Mouse (Mus musculus) thymus, postnatal 36 days (tissue): ENCODE results near the gene Acta2.

Experiments used
- DNase-seq, 2 experiments: peaks; one replicate each; pipeline ENCODE4 v3.0.0; 2022; ENCODE audit warnings: mixed read lengths in 2 of 2

Gene Acta2

DNA sequence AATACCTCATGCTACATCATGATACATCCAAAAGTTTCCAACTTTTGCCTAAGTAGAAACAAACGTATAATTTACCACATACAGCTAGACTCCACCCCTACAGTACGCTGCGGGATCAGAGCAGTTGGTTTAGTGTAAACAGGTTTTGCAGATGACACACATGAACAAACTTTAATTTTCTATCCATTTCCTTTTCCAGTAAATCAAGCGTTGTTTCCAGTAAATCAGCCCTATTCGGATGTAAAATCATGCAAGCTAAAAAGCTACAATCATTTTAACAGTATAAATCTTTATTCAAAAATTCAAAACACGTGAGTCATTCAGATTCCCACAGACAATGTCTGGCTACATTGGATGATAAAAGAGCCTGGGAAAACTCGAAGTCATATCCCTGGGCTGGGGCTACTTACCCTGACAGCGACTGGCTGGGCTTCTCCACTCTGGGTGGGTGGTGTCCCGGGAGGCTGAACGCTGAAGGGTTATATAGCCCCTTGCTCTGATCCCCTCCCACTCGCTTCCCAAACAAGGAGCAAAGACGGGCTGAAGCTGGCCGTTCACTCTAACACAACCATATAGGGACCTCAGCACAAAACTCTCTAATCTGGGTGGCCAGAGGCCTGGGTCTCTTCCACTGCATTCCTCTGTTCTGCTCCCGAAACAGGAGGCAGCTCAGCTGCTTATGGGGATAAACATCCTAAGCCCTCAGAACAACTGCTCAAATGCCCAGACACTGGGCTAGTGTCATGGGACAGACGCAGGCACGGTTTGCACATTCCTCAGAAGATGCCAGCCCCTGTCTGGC lies at the start of gene Acta2:
Gene Acta2 (minus strand): TSS at position 711 of the 802 bp plus-strand sequence.
- DNase-seq = no peak

- no peak for DNase-seq
Measured at GRCm38 (mm10) chr19:34304917-34305316, 49.5 kb upstream of the Acta2 start.

DNA sequence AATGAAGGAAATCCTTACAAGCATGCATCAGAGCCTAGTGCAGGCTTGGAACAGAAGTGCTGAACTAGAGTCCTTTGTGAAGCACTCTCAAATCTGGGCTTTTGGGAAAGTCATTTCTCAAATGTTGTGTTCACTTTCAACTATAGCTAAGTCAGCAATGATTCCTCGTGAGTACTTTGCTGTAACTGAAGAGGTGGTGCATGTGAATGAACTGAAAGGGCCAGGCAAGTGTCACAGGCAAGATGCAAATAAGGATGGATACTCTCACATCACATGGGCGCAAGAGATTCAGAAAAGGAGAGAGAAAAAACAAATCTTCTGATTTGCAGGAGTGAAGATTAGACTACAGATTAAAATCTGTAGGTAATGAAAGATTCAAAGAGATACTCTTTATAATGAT lies 45.0 kb upstream of the Acta2 start:
- no peak for DNase-seq

- DNase-seq = peak in 1 of 2 experiments; percentile 41
Measured at GRCm38 (mm10) chr19:34299229-34299628, 43.8 kb upstream of the Acta2 start.

- DNase-seq = no peak
Measured at GRCm38 (mm10) chr19:34298531-34298930, 43.1 kb upstream of the Acta2 start.

DNA sequence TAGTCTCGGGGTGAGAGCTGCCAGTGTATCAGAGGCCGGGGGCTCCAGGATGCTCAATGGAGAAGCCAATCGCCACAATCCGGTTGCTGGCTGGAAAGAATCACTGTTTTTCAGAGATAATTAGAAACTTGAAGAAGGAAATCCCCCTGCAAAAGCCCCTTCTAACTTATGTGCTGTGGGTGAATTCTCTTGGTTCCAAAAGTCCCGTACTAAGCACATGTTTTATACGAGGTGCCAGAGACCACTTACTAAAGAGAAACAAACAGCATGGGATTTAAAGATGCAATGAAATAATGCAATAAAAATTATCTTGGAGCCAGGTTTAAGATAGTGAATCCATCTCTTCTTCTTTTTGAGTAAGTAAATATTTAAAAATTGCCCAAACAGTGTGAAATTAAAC lies 40.1 kb upstream of the Acta2 start:
- no peak for DNase-seq

DNA sequence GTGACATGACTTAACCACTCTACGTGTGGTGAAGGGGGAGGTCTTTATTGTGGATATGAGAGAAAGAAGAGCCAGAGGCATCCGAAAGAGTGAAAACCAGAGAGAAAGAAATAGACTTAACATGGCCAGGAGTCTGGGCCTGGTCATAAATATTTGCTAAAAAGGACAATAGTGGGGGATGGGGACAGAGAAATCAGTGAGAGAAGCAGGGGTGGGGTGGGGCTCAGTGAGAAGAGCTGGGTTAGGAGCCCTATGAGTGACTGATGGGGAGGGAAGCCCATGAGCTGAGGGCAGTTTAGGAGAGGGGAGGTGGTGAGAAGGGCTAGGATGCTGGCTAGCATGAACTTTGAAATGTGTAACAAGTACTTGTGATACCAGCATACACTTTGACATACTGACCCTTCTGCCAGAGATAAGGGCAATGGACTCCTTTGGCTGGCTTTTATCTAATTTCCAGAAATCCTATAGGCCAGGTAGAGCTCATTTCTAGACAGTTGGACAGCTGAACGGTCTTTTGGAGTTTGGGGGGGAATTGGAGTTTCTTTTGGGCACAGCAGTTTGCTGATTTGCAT lies 38.1 kb upstream of the Acta2 start:
- DNase-seq = no peak

DNA sequence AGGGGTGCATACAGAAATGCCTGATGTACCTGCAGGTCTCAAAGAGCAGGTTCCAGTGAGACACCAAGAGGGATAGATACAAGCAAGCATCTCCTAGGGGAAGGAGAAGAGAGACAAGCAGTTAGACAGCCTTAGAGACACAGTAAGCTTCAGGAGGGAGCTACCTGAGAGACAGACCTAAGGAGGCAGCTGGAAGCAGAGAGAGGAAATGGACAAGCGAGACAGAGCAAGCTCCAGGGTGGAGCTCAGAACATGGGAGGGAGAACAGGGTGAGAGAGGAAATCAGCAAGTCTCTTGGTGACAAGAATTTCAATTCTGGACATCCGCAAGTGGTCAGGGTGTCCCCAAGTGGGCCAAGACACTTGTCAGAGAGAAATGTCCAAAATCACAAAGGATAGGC lies 37.3 kb upstream of the Acta2 start:
- DNase-seq = no peak

- no peak for DNase-seq
Measured at GRCm38 (mm10) chr19:34291956-34292355, 36.6 kb upstream of the Acta2 start.

- DNase-seq = no peak
Measured at GRCm38 (mm10) chr19:34291379-34291778, 36.0 kb upstream of the Acta2 start.

GRCm38 (mm10) chr19:34290872-34291341 lies 35.5 kb upstream of the Acta2 start:
- peak in 1 of 2 experiments; percentile 30 for DNase-seq

DNA sequence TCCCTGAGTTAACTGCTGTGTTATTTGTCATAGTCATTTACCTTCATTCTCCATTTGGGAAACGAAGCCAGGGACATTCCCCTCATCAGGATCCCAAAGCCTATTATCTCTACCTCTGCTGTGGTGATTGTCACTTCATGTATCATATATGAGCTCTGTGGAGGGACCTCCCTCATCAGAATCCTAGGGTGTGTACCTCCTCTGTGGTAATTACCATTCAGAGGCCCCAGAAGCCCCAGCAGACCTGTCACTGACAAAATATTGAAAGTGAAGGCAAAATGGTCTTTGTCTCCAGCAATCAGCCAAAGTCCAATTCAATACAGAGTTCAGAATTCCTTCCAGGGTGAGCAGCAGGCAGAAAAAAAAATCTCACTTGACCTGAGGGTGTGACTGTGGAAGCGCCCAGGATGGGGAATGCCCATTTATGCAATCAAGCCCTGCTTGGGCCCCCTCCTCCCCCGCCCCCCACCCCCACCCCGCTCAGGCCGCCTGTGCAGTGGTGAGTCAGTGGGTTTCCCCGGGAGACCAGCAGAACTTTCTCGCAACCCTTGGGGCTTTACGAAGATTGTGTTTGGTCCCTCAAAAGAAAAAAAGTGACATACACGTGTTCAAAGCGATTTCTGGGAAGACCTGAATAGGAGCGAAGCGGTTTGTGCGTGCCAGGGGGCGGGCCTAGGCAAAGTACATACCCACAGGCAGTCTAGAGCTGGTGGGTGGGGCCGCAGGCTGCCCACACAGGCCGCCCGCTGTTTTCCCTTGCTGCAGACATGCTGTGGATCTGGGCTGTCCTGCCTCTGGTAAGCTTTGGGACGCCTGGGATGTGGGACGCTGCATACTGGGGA lies 34.8 kb upstream of the Acta2 start, which contains the start of gene Fas:
Gene Fas (plus strand): TSS at position 719 of the 842 bp plus-strand sequence.
- peak; percentile 85 to 91 for DNase-seq

DNA sequence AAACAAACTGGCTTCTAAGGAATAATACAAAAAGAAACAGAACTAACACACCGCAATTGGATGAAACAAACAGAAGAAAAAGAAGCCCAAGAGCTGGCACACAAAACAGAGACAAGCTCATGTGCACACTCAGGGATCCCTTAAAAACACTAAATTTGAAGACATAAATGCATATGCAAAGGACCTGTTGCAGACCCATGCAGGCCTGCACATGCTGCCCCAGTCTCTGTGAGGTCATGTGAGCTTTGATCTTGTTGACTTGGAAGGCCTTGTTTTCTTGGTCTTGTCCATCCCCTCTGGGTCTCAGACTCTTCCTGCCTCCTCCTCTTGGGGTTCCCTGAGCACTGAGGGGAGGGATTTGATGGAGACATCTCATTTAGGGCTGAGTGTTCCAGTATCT lies 33.3 kb upstream of the Acta2 start:
- no peak for DNase-seq

DNA sequence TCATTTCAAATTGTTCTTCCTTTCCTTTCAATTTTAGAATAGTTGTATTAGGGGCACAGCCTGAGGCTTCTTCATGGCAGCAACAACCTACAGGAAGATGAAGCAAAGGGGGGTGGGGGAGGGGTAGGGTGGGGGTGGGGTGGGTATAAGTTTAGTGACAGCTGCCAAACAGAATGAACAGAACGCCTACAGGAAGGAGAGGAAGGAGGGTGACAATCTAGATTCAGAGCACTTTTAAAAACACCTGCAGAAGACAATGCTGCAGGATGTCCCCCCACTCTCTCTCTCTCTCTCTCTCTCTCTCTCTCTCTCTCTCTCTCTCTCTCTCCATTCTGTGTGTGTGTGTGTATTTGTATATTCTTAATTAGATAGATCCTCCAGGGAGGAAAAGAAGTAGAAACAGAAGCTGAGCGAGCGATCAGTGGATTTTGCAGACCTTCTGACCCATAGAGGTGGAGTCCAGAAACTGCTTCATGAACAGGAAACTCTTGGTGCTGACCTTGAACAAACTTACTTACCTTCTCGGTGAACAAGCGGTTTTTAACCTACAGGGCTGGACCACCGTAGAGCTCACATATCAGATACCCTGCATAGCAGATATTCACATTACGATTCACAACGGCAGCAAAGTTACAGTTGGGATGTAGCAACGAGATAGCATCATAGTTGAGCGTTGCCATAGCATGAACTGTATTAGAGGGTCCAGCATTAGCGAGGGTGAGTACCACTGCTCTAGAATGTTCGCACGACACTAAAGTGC lies 32.4 kb upstream of the Acta2 start:
- peak in 1 of 2 experiments; percentile 30 for DNase-seq

DNA sequence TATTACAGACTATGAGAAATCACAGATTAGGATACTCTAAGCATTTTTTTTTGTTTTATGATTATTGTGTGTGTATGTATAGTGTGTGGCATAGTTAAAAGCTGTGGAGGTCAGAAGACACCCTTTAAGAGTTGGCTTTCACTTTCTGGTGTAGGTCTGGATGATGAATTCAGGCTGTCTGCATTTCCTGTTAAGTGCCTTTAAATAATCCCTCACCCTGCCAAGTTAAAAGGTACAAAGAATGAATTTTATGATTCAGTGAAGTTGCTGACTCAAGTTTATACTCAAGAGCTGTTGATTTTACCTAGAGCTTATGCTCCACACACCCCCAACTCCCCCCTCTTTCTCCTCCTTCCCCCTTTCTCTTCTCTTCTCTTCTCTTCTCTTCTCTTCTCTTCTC lies 31.8 kb upstream of the Acta2 start:
- no peak for DNase-seq

- no peak for DNase-seq
Measured at GRCm38 (mm10) chr19:34284826-34285225, 29.4 kb upstream of the Acta2 start.

DNA sequence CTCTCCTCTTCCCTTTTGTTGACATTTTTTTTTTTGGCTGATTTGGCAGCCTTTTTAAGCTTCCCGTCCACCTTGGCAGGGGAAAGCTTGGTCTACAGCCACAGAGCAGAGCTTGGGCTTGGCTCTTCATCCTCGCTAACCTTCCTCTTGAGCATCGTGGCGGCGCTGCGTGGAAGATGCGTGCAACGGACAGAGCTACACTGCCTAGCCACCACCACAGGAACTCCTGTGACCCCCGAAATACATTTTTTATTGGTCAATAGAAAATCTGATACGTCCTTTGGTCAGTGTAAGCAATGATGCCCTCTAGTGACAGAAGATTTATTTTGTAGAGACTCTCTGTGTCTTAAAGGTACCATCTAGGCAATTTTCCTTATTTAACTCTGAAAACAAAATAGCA lies 29.0 kb upstream of the Acta2 start:
- DNase-seq = no peak

DNA sequence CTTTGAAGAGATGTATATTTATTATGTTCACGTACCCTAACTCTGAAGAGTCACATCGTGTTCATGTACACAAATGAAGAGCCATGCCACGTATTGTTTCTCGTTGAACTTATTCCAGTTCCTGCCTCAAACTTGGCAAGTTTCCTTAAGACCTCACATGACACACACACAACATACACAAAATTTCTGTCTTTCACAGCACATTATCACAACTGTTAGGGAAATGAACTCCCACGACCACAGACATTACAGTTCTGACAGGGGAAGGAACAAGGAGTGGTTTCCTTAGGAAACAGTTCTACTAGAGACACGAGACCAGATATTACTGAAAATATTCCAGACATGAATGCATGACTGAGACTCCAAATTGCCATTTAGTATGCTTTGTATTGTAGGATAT lies 28.2 kb upstream of the Acta2 start:
- DNase-seq = no peak

DNA sequence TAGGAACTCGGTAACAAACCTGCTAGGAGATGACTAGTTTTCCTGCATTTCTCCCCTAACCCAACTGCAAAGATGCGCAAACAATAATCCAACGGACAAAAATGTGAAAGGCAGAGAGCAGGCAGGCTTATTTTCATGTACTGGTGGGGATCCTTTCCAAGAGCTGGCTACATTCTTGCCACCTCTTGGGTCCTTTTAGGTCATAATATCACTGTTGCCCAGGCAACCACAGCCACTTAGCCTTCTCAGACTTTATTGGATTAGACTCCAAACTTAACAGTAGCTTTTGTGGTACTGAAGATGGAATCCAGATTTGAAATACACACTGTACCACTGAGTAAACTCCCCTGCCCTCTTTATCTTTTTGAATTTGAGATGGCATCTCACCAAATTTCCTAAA lies 22.7 kb upstream of the Acta2 start:
- DNase-seq = no peak

- DNase-seq = no peak
Measured at GRCm38 (mm10) chr19:34273073-34273472, 17.7 kb upstream of the Acta2 start.

GRCm38 (mm10) chr19:34270824-34271464 lies 15.6 kb upstream of the Acta2 start:
- DNase-seq = no peak

DNA sequence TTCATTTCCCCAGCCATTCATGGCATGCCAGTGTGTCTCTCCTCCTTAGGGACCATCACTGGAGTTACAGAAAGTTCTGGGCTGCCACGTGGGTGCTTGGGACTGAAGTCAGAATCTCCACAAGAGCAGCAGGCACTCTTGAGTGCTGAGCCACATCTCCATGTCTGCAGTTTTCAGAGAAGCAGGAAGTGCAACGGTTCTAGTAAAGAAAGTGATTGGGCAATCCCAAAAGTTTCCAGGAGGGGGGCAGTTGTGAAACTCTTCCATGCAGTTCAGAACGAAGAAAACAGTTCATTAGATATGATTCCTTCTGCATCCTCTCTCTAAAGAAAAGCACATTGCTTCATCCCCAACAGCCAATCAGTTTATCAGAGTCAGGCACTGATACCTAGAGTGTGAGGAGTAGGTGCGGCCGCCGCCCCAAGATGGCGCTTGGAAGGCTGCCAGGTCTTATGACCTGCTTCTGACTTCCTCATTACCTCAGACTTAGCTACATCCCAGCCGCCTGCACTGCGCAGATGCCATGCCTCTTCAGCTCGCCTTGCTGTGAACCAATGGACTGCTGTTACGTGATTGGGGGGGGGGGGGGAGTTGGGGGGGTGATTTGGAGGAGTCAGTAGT lies 14.8 kb upstream of the Acta2 start:
- peak in 1 of 2 experiments; percentile 19 for DNase-seq
